Mouse (Mus musculus) testis, adult 2 months (tissue): ENCODE measurements around the gene Bspry. TPM values are rescaled to one million over a fixed set of nuclear protein-coding genes. Genes with fewer than 3 reads are reported as not detected.

Experiments
- H3K27ac ChIP-seq: fragments of 200-500 bp; 2 replicates; pipeline ENCODE4 v1.5.1; 2012; ENCODE audit warnings: low read depth, low read length; ENCODE audit not compliant: control insufficient read depth, insufficient read depth
- H3K27me3 ChIP-seq: fragments of 200-500 bp; 2 replicates; pipeline ENCODE4 v1.6.1; 2012; ENCODE audit warnings: mild to moderate bottlenecking, low read length, moderate library complexity; ENCODE audit not compliant: control insufficient read depth, insufficient read depth
- H3K36me3 ChIP-seq: fragments of 200-500 bp; 2 replicates; pipeline ENCODE4 v1.6.1; 2012; ENCODE audit warnings: mild to moderate bottlenecking, low read length; ENCODE audit not compliant: control insufficient read depth, insufficient read depth
- H3K4me1 ChIP-seq: fragments of 200-500 bp; 2 replicates; pipeline ENCODE4 v1.6.1; 2012; ENCODE audit warnings: low read length; ENCODE audit not compliant: control insufficient read depth, insufficient read depth
- H3K4me3 ChIP-seq: fragments of 200-500 bp; 2 replicates; pipeline ENCODE4 v1.5.1; 2012; ENCODE audit warnings: low read depth, mild to moderate bottlenecking, low read length, moderate library complexity, mixed read lengths; ENCODE audit not compliant: control insufficient read depth
- CTCF ChIP-seq: fragments of 200-500 bp; IDR thresholded peaks from 2 replicates; pipeline ENCODE4 v1.5.1; 2012; ENCODE audit warnings: low read depth, mild to moderate bottlenecking, inconsistent platforms, low read length, moderate library complexity; ENCODE audit not compliant: control insufficient read depth, insufficient read depth, insufficient replicate concordance
- POLR2A ChIP-seq: fragments of 200-500 bp; IDR thresholded peaks from 2 replicates; pipeline ENCODE4 v1.6.1; 2012; ENCODE audit warnings: low read depth, mild to moderate bottlenecking, inconsistent platforms, low read length, moderate library complexity; ENCODE audit not compliant: control insufficient read depth
- polyA plus RNA-seq: library from polyadenylated mRNA; depleted of rRNA; stranded (reverse); fragments of >200 nt; gene quantifications from 2 replicates; pipeline ENCODE4 v1.2.3, GENCODE M21; 2012

The Bspry gene
- polyA plus RNA-seq, 1 experiment: 443 TPM

DNA sequence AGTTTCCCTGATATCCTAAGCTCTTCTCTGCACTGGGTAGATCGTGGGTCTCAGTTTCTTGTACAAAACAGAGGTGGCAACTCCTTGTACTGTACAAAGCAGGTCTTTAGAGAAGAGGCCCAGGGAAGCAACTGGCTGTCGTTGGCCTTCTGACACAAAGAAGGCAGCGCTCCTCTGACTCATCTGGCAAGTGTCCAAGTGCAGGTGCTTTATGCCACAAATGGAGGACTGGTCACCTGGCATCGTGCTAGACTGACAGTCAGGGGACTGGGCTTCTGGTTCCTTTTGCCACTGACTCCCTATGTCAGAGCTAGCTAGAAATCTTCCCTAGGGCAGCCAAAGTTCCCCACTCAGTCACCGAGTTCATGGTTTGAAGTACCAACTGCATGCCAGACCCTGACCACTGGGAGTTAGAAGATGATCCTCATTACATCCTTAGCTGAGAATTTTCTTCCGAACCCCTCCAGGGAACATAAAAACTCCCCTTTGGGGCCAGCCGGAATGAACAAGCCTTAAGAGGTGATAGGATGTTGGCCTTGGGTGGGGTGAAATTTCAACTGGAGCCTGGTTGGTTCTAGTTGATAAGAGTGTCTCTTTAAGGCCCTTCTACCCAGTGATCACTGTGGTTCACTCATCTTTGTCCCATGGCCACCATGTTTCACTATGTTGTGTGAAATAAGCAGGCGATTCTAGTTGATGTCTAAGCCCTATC is 5.8 kb downstream of the Bspry start:
- no peak overlapping the region for H3K27ac ChIP-seq
- TF ChIP-seq CTCF: no peak
- no peak for TF ChIP-seq POLR2A
- peaks cover 3% of the 10 kb centered on the region for H3K4me1 ChIP-seq
- no peaks in the 10 kb centered on the region; the same call in 1 of the 2 replicates for H3K36me3 ChIP-seq
- H3K27me3 ChIP-seq: no peaks in the 10 kb centered on the region
- H3K4me3 ChIP-seq: no peak overlapping the region

DNA sequence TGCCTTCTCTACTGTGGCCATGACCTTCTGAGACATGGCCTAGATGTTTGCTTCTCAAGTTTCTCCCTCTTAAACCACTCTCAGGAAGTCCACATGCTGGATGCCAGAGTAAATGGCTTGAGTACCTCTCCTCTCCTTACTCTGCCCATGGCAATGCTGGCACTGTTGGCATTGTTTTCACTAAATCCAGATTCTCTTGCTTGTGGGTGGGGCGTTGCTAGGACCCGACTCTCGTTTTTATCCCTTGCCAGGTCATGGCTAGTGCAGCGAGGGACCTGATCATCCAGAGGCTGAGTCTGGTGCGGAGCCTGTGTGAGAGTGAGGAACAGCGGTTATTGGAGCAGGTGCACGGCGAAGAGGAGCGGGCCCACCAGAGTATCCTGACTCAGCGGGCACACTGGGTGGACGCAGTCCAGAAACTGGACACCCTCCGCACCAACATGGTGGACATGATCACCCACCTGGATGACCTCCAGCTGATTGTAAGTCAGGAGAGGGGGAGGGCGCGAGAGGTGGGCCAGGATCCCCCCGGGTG is 6.4 kb downstream of the Bspry start:
- H3K36me3 ChIP-seq: no peaks in the 10 kb centered on the region; the same call in 1 of the 2 replicates
- TF ChIP-seq CTCF (no peak), POLR2A (no peak)
- no peak overlapping the region for H3K27ac ChIP-seq
- H3K4me3 ChIP-seq: no peak overlapping the region
- no peaks in the 10 kb centered on the region; the same call in 1 of the 2 replicates for H3K4me1 ChIP-seq
- no peaks in the 10 kb centered on the region for H3K27me3 ChIP-seq

DNA sequence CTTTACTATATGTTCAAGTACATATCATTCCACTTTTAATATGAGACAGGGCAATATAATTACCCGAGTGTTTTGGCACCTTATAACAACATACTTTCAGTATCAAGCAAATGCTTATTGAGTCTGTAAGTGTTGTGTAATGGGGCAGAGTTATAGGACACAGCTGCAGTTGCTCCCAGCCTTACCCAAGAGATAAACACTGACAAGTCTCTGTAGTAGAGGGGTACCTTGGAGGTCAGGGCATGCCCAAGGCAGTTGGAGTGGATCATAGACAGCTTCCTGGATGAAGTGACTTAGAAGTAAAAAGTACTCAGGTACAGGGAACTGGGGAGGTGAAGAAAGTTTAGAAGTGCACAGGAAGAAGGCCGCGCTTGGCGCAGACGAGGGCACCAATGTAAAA is 7.3 kb downstream of the Bspry start:
- no peaks in the 10 kb centered on the region for H3K4me1 ChIP-seq
- no peak overlapping the region for H3K4me3 ChIP-seq
- H3K27me3 ChIP-seq: no peaks in the 10 kb centered on the region
- no peak for TF ChIP-seq CTCF
- TF ChIP-seq POLR2A: no peak
- H3K36me3 ChIP-seq: no peaks in the 10 kb centered on the region; the same call in 1 of the 2 replicates
- no peak overlapping the region for H3K27ac ChIP-seq

DNA sequence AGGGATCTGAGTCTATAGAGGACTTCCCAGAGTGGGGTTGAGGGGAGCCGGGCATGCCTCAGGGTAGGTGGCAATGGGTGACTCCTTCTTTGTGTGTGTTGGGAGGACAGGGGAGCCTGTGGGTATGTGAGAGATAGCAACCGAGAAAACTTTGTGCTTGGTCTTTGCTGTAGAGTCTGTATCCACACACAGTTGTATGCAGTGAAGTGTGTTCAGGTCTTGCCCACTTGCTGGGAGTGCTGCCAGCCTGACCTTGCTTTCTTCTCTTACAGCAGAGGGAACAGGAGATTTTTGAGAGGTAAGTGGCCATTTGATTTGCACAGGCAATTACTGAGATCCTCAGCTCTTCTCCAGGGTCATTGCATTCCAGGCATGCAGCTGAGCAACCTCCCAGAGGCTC is 8.1 kb downstream of the Bspry start:
- Histone ChIP-seq H3K27me3 (no peaks in the 10 kb centered on the region), H3K4me3 (no peak overlapping the region)
- TF ChIP-seq CTCF (no peak), POLR2A (no peak)

DNA sequence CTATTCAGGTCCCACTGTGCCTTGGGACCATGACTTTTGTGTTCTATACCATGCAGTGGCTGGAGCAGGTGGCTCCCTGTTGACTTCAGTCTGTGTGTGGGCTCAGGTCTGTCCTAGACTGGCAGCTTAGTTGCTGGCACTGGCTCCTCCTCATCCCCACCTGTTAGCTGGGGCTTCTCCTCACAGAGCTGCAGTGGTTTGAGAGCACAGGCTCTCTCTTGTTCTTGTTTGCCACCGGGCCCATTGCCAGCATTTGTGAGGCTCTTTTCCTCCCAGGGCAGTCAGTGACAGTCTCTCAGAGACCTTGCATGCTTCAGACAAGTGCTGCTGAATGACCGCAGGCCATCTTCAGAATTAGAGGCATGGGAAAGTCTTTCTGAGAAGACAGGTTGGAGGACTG is 12.8 kb downstream of the Bspry start:
- H3K27ac ChIP-seq: no peak overlapping the region
- H3K36me3 ChIP-seq: no peaks in the 10 kb centered on the region; the same call in 1 of the 2 replicates
- no peak overlapping the region for H3K4me3 ChIP-seq
- no peaks in the 10 kb centered on the region for H3K4me1 ChIP-seq
- H3K27me3 ChIP-seq: no peaks in the 10 kb centered on the region
- no peak for TF ChIP-seq CTCF
- no peak for TF ChIP-seq POLR2A

More for the DNA sequence above, 8.1 kb downstream of the Bspry start:
- no peaks in the 10 kb centered on the region; the same call in 1 of the 2 replicates for H3K36me3 ChIP-seq
- H3K27ac ChIP-seq: no peak overlapping the region
- H3K4me1 ChIP-seq: no peaks in the 10 kb centered on the region

DNA sequence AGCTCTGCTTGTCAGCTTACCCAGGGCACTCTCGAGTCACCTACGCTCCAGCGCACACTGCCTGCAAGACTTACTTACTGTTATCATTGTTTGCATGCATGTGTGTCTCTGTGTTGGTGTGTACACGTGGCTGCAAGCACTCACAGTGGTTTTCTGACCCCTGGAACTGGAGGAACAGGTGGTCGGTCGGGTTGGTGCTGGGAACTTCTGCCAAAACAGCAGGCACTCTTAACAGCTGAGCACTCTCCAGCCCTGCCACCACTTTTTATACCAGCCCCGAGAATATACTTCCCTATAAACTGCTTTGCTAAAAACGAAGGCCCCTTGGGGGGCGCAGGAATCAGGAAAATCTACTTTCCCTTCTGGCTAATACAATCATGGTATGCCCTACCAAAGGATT is 14.4 kb downstream of the Bspry start:
- Histone ChIP-seq H3K36me3 (no peaks in the 10 kb centered on the region), H3K27ac (no peak overlapping the region), H3K4me1 (no peaks in the 10 kb centered on the region), H3K27me3 (no peaks in the 10 kb centered on the region), H3K4me3 (no peak overlapping the region)
- TF ChIP-seq CTCF (no peak), POLR2A (no peak)

DNA sequence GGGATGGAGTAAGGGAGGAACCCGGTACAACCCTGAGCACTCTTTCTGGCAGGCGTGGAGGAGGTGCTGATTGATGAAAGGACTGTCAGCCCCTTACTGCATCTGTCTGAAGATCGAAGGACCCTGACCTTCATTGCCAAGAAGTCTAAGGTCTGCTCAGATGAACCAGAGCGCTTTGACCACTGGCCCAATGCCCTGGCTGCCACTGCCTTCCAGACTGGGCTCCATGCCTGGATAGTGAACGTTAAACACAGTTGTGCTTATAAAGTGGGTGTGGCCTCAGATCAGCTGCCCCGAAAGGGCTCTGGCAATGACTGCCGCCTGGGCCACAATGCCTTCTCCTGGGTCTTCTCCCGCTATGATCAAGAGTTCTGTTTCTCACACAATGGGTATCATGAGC is 16.1 kb downstream of the Bspry start:
- Histone ChIP-seq H3K4me3 (no peak overlapping the region), H3K27ac (no peak overlapping the region), H3K36me3 (no peaks in the 10 kb centered on the region), H3K4me1 (no peaks in the 10 kb centered on the region; the same call in 1 of the 2 replicates), H3K27me3 (no peaks in the 10 kb centered on the region)
- TF ChIP-seq CTCF (no peak), POLR2A (no peak)
